Mouse (Mus musculus): ENCODE measurements around the gene Samd4. TPM values are rescaled to one million over a fixed set of nuclear protein-coding genes. Genes with fewer than 3 reads are reported as not detected.
A peak's percentile ranks its signal among the peaks of the same experiment; 100 is the strongest.

The Samd4 gene
- total and polyA plus RNA-seq, 2 experiments from 2014 or later: 4.9 to 14.7 TPM

GRCm38 (mm10) chr14:46962832-46963231, 80.2 kb downstream of the Samd4 start:
- H3K27me3 ChIP-seq (ENCODE audit: insufficient read depth, low read length): no peaks in the 10 kb centered on the region
- H3K4me1 ChIP-seq (ENCODE audit: insufficient read depth, low read length): peaks cover 3% of the 10 kb centered on the region; the same call in 1 of the 2 replicates
- no peaks in the 10 kb centered on the region for H3K36me3 ChIP-seq (ENCODE audit: insufficient read depth, low read length)
- H3K9me3 ChIP-seq (ENCODE audit: low read length): no peaks in the 10 kb centered on the region
- H3K4me2 ChIP-seq (ENCODE audit: low read depth, low read length): no peak overlapping the region
- H3K9ac ChIP-seq (replicated peaks; ENCODE audit: low read length): no peak overlapping the region
- ATAC-seq: no peak
- no peak overlapping the region for H3K27ac ChIP-seq
- no peak overlapping the region for H3K4me3 ChIP-seq (ENCODE audit: low read length)
- WGBS: 88% methylated on average over 5 of the region's 5 CpGs
- no peak for DNase-seq (ENCODE audit: low spot score)
- no peak for TF ChIP-seq CTCF (IDR thresholded peaks at IDR 0.05; ENCODE audit: low read depth)

GRCm38 (mm10) chr14:46964074-46964872, 81.6 kb downstream of the Samd4 start:
- no peak for TF ChIP-seq CTCF (IDR thresholded peaks at IDR 0.05; ENCODE audit: low read depth)
- H3K27ac ChIP-seq: no peak overlapping the region
- H3K4me3 ChIP-seq (ENCODE audit: low read length): no peak overlapping the region
- DNase-seq (ENCODE audit: low spot score): no peak
- 88% methylated on average over 2 of the region's 2 CpGs for WGBS
- peak; percentile 63; the same call in 1 of the 2 replicates for ATAC-seq
- H3K9me3 ChIP-seq (ENCODE audit: low read length): no peaks in the 10 kb centered on the region
- H3K4me1 ChIP-seq (ENCODE audit: insufficient read depth, low read length): peaks cover 3% of the 10 kb centered on the region; the same call in 1 of the 2 replicates
- H3K27me3 ChIP-seq (ENCODE audit: insufficient read depth, low read length): no peaks in the 10 kb centered on the region
- H3K4me2 ChIP-seq (ENCODE audit: low read depth, low read length): no peak overlapping the region
- H3K9ac ChIP-seq (replicated peaks; ENCODE audit: low read length): no peak overlapping the region
- no peaks in the 10 kb centered on the region for H3K36me3 ChIP-seq (ENCODE audit: insufficient read depth, low read length)

GRCm38 (mm10) chr14:46966206-46966605, 83.6 kb downstream of the Samd4 start:
- WGBS: 75% methylated on average over 10 of the region's 10 CpGs
- ATAC-seq: no peak
- no peak for DNase-seq (ENCODE audit: low spot score)
- Histone ChIP-seq H3K36me3 (ENCODE audit: insufficient read depth, low read length) (no peaks in the 10 kb centered on the region), H3K27ac (no peak overlapping the region), H3K4me3 (ENCODE audit: low read length) (no peak overlapping the region), H3K9me3 (ENCODE audit: low read length) (no peaks in the 10 kb centered on the region), H3K27me3 (ENCODE audit: insufficient read depth, low read length) (no peaks in the 10 kb centered on the region), H3K9ac (replicated peaks; ENCODE audit: low read length) (no peak overlapping the region), H3K4me2 (ENCODE audit: low read depth, low read length) (no peak overlapping the region), H3K4me1 (ENCODE audit: insufficient read depth, low read length) (peaks cover 3% of the 10 kb centered on the region; the same call in 1 of the 2 replicates)
- peak; percentile 15 for TF ChIP-seq CTCF (IDR thresholded peaks at IDR 0.05; ENCODE audit: low read depth)

GRCm38 (mm10) chr14:46968046-46968445, 85.4 kb downstream of the Samd4 start:
- 73% methylated on average over 11 of the region's 11 CpGs for WGBS

GRCm38 (mm10) chr14:46970673-46971072, 88.0 kb downstream of the Samd4 start:
- Histone ChIP-seq H3K9me3 (ENCODE audit: low read length) (no peaks in the 10 kb centered on the region), H3K4me3 (ENCODE audit: low read length) (no peak overlapping the region), H3K36me3 (ENCODE audit: insufficient read depth, low read length) (no peaks in the 10 kb centered on the region), H3K27me3 (ENCODE audit: insufficient read depth, low read length) (no peaks in the 10 kb centered on the region), H3K4me2 (ENCODE audit: low read depth, low read length) (no peak overlapping the region), H3K9ac (replicated peaks; ENCODE audit: low read length) (no peak overlapping the region), H3K4me1 (ENCODE audit: insufficient read depth, low read length) (peaks cover 3% of the 10 kb centered on the region; the same call in 1 of the 2 replicates), H3K27ac (no peak overlapping the region)
- 44% methylated on average over 3 of the region's 3 CpGs for WGBS
- ATAC-seq (0 out of 2 replicates have a peak, but pooled peaks have one; percentile 35), DNase-seq (ENCODE audit: low spot score) (peak; percentile 66)
- TF ChIP-seq CTCF (IDR thresholded peaks at IDR 0.05; ENCODE audit: low read depth): no peak; the same call in none of the 2 replicates

More at GRCm38 (mm10) chr14:46968046-46968445, 85.4 kb downstream of the Samd4 start:
- Histone ChIP-seq H3K9me3 (ENCODE audit: low read length) (no peaks in the 10 kb centered on the region), H3K27me3 (ENCODE audit: insufficient read depth, low read length) (no peaks in the 10 kb centered on the region), H3K4me3 (ENCODE audit: low read length) (no peak overlapping the region), H3K9ac (replicated peaks; ENCODE audit: low read length) (no peak overlapping the region), H3K27ac (no peak overlapping the region), H3K36me3 (ENCODE audit: insufficient read depth, low read length) (no peaks in the 10 kb centered on the region), H3K4me1 (ENCODE audit: insufficient read depth, low read length) (peaks cover 3% of the 10 kb centered on the region; the same call in 1 of the 2 replicates), H3K4me2 (ENCODE audit: low read depth, low read length) (no peak overlapping the region)
- no peak for TF ChIP-seq CTCF (IDR thresholded peaks at IDR 0.05; ENCODE audit: low read depth)
- ATAC-seq (no peak), DNase-seq (ENCODE audit: low spot score) (no peak)

GRCm38 (mm10) chr14:46971802-46972201, 89.1 kb downstream of the Samd4 start:
- DNase-seq (ENCODE audit: low spot score) (no peak), ATAC-seq (no peak)
- H3K9ac ChIP-seq (replicated peaks; ENCODE audit: low read length): no peak overlapping the region
- no peak overlapping the region for H3K27ac ChIP-seq
- no peak overlapping the region for H3K4me2 ChIP-seq (ENCODE audit: low read depth, low read length)
- WGBS: 90% methylated on average over 2 of the region's 2 CpGs
- H3K27me3 ChIP-seq (ENCODE audit: insufficient read depth, low read length): no peaks in the 10 kb centered on the region
- H3K4me3 ChIP-seq (ENCODE audit: low read length): no peak overlapping the region
- no peaks in the 10 kb centered on the region for H3K36me3 ChIP-seq (ENCODE audit: insufficient read depth, low read length)
- no peaks in the 10 kb centered on the region for H3K9me3 ChIP-seq (ENCODE audit: low read length)
- no peaks in the 10 kb centered on the region for H3K4me1 ChIP-seq (ENCODE audit: insufficient read depth, low read length)
- no peak for TF ChIP-seq CTCF (IDR thresholded peaks at IDR 0.05; ENCODE audit: low read depth)

GRCm38 (mm10) chr14:46974874-46975273, 92.2 kb downstream of the Samd4 start:
- no peaks in the 10 kb centered on the region for H3K27me3 ChIP-seq (ENCODE audit: insufficient read depth, low read length)
- 52% methylated on average over 9 of the region's 9 CpGs for WGBS
- H3K4me2 ChIP-seq (ENCODE audit: low read depth, low read length): no peak overlapping the region
- H3K9ac ChIP-seq (replicated peaks; ENCODE audit: low read length): no peak overlapping the region
- H3K4me1 ChIP-seq (ENCODE audit: insufficient read depth, low read length): no peaks in the 10 kb centered on the region
- H3K9me3 ChIP-seq (ENCODE audit: low read length): no peaks in the 10 kb centered on the region
- DNase-seq (ENCODE audit: low spot score) (no peak), ATAC-seq (no peak)
- H3K36me3 ChIP-seq (ENCODE audit: insufficient read depth, low read length): no peaks in the 10 kb centered on the region
- no peak overlapping the region for H3K27ac ChIP-seq
- H3K4me3 ChIP-seq (ENCODE audit: low read length): no peak overlapping the region
- no peak for TF ChIP-seq CTCF (IDR thresholded peaks at IDR 0.05; ENCODE audit: low read depth)
